Mouse (Mus musculus) right cerebral cortex, adult 18-20 months (tissue): ENCODE measurements around the gene Snd1.

ENCODE experiments used
- DNase-seq: peaks from one replicate; pipeline ENCODE4 v3.0.0; 2022; ENCODE audit warnings: mixed read lengths

Gene Snd1

DNA sequence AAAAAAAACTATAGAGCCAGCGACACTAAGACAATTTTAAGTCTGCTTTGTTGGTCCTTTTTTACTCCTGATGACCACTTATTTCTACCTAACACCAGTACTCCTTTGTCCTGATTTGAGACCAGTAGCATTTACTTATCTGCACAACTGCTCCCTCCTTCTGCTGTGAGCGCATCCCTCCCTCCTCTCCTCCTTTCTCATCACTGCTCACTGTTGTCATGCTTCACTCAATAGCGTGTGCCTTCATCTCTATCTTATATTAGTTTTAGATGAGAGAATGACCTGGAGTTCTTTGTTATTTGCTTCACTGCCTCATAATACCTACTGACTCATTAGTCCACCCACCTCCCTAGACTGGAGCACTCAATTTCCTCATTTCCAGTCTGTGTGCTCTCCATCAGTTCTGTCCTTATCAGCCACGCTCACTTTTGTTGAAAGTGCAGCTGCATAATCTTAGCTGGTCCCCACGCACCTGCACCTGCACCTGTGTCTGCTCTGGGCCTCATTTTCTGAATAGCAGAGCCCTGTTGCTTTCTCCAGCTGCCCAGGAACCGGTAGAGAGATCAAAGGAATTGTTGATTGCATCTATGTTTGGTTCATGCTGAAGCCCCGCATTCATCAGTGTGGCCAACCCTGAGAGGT, 242.4 kb downstream of the Snd1 start:
- DNase-seq, result no peak

DNA sequence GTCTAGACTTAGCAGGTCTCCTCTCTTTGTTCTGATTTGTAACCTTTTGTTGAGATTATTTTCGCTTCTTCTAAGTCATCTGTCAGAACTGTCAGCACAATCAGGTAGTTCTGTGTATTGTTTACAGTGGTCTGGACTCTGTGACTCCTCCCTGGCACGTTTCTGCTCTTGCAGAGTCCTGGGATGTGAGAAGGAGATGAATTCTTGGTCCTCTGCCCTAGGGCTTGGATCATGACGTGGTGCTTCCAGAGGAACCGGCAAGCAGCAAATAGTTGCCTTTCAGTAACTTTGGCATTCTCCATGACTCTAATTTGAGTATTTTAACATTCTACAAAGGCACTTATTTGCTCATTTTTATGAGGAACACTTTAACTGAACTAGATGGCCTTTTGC, 242.9 kb downstream of the Snd1 start:
- DNase-seq, result no peak

DNA sequence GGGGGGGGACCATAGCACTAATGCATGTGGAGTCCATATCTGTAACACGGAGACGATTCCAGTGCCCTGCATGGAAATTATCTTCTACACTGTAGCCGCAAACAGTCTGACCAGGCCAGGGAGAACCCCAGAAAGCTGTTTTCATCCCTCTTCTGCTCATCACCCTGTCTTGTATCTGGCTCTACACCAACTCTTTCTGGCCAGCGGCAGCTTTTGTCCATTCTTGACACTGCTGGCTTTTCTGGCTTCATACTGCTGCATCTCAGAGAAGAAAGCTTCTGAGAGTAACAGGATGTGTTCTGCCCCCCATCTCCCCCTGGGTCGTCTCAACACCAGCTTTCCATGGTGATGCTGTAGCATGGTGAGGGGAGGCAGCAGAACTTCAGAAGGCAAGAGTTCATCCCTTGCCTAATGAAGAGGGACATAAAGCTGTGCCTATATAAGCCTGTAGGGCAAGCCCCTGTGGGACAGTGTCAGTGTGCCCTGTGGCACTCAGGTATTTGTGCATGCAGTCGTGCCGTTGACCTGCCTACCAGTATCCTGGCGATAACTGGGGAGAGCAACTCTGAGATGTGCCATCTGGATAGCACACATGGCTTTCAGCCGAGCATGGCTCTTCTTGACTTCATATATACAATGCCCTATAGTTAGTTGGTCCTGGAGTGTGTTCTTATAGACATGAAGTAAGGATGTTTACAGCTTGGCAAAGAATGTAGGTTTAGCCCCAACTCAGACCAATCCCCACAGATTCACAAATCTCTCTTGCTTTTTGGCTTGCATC, 245.6 kb downstream of the Snd1 start:
- DNase-seq, result no peak

DNA sequence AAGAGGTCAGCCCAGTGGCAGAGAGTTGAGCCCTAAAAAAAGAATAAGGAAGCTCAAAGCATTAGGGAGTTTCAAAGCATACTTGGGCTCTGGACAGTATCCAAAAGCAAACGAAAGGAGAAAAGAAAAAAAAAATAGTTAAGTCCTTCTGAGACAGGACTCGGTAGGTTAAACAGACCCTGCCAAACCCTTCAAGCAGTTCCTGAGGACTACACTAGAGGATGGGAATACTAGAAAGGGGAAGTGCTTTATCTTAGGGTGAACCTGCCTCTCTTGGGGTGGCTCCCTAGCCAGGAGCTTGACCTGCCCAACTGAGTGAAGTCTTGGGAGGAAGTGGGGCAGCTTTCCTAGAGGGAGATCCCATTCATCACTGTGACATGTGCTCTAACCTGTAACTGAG, 248.1 kb downstream of the Snd1 start:
- DNase-seq, result no peak

DNA sequence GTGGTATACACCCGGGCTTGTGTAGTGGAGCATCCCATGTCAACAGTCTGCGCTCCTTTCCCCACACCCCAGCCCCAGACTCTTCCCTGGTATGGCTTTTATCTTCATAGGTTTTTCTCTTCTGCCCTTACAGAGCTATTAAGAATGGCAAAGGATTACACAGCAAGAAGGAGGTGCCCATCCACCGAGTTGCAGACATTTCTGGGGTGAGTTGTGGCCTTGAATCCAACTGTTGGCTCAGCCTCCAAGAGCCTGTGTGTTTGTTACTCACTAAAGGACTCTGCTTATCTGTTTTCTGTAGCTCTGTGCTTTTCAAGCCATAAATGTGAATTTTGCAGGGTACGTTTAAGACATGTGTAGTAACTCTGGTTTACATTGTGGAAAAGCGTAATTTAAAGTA, 249.8 kb downstream of the Snd1 start:
- DNase-seq, result no peak

DNA sequence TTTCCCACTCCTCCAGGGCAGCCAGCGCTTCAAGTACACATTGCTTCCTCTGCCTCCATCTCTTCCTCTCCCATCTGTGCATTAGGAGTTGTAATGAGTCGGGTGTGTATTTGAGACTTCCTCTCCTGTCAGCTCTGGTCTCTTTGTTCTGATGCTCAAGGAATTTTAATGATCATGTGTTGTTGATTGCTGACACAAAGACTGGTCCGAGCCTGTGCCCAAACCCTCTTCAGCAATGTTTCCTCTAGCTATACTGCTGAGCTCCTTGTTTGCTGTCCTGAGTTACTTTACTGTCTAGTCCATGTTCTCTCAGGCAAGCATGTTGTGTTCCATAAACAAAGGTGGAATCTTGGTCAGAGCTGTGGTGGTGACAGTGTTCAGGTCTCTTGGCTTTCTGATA, 254.3 kb downstream of the Snd1 start:
- no peak for DNase-seq

DNA sequence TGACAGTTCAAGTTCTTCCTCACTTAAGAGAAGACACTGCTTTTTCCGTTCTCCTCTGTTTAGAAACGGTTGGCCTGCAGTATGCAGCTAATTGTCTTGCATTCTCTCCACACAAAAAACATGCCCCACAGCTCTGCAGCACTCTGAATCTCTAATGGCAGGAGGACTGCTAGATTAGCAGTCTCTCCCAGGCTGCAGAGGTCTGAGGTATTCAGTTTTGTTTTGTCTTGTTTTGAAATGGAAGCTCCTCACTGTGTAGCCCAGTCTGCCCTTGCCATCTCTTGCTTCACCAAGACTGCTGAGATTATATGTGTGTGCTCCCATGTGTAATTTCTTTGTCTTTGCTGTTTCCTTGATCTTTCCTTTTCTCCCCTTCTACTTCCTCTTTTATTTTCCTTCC, 254.7 kb downstream of the Snd1 start:
- no peak for DNase-seq

DNA sequence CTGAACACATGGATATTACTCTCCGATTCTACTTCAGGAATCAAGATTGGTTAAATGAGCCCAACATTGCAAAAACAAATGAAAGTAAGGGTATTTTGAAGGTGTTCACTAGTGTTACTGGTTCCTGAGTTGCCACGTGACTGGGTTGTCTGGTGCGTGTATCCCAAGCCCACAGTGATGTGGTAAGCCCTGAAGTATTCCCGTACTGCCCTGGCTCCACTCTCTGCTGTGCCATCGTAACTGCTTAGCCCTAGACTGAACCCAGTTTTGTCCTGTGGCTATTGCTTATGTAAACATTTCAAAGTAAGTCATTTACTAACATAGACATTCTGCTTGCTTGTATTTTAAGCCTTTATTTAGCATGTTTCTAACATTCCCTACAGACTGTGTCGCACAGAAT, 256.3 kb downstream of the Snd1 start:
- DNase-seq, result no peak

DNA sequence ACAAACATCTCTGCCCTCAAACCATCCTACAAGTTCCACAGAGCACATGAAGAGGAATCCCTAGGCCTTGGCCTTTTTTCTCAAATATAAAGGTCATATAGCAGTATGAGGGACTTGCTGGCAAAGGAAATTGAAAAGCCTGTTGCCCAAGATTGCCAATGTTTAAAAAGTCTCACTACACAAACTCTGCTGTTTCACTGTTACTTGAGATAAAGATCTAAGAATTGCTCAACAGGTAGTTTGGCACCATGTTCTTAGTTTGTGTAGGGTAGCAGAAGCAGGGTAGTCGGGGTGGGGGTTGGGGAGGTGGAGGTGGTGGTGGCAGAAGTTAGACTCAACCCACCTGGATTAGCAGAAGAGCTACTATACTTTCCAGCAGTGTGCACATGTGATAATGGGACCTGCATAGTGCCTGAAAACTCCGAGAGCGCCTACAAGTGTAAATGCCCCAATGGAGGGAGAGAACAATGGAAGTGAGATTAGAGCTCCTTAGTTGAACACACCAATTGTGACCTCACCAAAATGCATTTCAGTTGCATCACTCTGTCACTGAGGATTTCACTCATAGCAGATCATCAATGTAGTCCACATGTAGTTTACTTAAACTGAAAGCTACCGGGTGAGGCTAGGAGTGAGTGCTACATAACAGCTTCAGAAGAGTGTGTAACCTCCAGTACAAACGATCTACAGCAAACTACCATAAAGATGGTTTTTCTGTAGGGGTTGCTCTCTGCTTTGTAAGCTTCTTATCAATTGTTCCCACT, 259.1 kb downstream of the Snd1 start:
- DNase-seq, result no peak

DNA sequence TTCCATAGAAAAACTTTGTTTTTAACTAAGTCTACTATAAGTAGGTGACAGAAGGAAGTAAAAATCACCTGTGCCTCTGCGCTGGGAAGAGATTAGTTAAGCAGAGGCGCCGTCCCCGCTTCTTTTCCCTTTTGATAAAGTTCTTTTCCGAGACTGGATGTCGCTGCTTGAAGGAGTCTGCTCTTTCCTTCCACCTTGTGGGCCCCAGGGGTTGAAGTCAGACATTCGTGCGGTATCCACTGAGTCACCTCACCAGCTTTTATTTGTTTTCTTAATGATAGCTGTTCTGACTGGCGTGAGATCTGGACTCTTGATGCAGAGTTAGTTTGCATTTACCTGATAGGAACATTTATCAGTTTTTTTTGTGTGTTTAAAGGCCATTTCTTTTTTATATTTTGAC, 260.2 kb downstream of the Snd1 start:
- no peak for DNase-seq

DNA sequence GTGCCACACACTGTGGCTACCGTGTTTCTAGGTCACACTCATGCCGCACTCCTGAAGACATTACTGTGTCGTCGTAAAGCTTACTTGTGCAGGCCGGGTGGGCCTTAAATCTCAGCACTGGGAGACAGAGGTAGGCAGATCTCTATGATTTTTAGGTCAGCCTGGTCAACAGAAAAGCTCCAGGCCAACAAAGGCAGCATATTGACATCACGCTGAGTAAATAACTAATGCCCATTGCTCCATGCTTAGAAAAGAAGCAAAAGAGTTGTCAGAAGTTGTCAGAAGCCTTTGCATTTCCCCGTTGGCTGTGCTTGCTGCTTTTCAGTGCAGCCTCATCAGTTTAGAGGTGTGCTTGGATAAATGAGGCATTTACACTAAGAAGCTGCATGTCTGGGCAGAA, 261.7 kb downstream of the Snd1 start:
- no peak for DNase-seq

DNA sequence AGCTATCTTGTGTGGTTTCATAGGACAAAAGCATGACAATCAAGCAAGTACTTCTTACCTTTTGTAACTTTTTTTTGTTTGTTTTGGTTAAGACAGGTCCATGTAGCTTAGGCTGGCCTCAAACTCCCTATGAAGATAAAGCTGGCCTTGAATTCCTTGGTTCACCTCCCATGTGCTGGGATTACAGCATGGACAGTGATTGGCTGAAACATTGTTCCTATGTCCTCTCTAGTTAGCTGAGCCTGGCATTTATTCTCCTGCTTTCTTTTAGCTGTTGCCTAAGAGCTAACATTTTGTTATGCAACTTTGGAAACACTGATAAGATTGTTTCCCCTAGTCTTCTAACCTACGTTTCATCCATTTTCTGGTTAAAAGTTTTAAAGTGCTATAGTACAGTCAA, 262.7 kb downstream of the Snd1 start:
- DNase-seq, result no peak

DNA sequence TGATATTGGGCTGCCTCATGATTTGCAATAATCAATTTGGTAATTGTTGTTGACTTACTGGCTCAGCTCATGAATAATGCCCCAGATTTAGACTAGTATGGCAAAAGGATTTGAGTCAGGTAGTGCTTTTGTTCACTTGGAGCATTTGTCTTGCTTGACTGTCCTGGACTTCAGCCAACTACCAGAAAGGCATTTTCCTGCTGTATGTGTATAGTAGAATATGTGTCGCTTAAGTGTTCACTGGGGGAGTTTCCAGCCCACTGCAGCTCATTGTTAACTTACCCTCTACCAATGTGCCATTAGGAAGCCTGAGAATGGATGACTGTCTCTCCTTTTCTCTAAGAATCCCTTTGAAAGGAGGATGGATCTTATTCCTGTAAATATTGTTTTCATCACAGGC, 268.6 kb downstream of the Snd1 start:
- DNase-seq, result no peak

DNA sequence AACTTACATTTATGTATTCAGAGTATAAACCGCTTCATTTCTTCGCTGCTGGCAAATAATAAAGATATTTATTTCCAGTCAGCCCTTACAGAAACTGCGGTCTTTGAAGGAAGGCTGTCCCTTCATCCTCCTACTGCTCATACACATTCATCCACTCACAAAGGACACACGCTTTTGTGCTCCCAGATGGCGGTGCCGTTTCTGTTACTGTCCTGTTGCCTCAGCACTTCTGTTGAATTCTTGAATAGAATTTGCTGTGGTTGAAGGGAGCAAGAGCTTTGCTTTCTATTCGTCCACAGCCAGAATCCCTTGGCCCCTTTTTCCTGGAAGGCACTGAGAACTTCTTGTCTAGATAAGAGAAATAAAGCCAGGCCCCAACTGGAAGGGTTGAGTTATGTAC, 270.9 kb downstream of the Snd1 start:
- DNase-seq, result no peak

DNA sequence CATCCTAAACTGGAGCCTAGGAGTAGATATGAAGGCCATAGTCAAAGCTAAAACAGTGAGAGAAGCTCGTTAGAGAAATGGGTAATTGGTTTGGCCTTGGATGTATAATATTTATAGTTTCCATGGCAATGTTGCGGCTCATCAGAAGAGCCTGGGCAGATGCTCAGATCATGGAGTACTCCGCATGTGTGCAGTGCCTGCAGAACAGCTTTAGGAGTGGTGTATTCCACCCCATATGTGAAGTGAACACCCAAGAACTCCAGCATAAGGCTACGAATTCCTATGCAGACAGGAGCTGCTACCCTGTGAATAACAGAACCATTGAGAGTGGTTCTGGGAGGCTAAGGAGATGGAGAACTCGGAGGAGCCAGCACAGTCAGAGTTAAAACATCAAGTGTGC, 272.1 kb downstream of the Snd1 start:
- no peak for DNase-seq

DNA sequence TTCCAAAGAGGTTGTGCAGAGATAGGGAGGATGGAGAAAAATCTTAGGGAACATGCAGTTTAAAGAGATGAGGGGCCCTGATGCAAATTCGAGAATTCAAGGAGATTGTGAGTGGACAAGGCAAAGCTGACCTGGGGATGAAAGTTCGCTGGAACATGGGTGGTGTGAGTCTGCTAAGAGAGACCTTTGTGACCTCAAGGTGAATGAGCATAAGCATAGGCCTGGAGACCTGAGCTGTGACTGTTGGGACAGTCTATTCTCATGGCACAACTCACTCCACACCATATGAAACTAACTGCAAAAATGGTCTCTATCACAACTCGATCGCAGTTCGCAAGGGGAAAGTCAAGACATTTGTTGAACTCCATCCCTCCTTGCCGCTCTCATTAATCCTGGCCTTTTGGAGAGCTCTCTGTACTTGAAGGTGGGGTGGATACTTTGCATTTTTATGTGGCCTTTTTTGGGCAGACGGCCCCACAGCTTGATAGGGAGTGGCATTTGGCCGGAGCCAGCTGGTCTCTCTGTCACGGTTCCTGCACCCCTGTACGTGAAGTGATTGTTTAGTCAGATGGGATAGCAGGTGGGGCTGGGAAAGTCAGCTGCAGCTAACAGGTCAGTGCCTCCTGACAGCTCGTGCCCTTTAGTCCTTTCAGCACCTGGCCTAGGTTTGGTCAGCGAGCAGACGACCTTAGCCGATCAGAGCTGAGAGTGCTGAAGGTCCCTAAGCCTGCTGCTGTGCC, 273.2 kb downstream of the Snd1 start:
- no peak for DNase-seq

DNA sequence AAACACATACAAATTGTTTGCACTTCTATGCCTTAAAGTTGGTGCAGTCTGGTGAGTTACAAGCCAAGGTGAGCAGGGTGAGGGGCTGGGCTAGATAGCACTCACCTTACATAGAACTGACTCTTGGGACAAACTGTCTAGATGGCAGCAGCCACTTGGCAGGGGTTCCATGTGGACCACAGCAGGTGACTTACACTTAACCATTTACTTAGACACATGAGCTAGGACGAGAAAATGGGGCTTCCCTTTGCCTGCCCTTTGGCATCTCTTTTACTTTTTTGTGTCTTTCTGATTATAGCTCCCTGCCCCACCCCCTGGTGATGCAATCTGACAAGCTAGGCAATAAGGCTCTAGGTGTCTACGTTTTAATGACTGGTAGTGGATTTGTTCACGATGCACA, 274.3 kb downstream of the Snd1 start:
- no peak for DNase-seq

DNA sequence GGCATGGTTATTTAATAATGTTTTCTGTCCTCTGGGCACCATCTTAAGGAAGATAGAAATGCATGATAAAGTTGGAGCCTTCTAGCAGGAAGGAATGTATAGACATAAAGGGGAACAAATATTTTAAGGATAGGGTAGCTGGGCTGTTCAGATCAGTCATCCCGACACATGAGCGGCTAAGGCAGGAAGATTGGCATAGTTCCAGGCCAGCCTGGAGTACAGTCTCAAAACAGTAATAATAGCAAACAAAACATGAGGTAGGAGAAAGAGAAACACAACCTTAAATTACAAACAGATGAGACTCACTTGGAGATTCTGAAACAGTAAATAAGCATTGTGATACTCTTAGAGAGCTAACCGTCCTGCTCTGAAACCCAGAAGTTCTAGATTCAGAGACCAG, 276.2 kb downstream of the Snd1 start:
- DNase-seq, result no peak

DNA sequence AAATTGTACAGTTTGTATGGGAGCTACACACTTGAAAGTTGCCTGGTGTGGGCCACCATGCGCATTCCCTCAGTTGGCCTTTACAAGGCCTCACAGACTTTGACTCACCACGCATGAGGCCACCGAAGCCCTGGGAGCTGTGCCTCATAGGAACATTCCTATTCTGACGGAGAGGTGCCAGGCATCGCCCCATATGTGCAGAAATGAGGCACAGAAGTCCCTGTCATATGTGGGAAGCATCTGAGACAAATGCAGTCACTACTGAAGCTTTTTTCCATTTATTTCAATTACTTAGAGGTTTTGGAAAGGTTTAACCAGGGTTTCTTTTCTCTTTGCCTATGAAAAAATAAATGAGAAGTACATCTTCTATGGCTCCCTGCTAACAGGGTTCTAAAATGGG, 278.3 kb downstream of the Snd1 start:
- DNase-seq, result peak; percentile 69

DNA sequence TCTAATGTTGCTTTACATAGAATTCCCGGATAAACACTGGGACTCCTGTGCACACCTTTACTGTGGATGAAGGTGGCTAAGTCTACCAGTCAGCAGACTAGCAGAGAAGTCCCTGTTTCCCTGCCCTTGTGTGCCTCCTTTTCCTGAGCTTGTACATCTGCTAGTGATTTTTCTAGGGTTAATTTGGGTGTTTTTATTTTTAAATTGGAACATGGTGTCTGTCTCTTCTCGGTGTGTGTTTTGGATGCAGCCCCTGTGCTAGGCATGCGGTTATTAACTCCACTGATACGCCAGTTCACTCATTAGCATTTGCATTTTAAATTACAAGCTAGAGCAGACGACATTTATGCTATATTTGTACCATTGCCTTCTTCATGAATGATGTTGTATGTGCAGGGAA, 278.7 kb downstream of the Snd1 start:
- DNase-seq, result peak; percentile 39

DNA sequence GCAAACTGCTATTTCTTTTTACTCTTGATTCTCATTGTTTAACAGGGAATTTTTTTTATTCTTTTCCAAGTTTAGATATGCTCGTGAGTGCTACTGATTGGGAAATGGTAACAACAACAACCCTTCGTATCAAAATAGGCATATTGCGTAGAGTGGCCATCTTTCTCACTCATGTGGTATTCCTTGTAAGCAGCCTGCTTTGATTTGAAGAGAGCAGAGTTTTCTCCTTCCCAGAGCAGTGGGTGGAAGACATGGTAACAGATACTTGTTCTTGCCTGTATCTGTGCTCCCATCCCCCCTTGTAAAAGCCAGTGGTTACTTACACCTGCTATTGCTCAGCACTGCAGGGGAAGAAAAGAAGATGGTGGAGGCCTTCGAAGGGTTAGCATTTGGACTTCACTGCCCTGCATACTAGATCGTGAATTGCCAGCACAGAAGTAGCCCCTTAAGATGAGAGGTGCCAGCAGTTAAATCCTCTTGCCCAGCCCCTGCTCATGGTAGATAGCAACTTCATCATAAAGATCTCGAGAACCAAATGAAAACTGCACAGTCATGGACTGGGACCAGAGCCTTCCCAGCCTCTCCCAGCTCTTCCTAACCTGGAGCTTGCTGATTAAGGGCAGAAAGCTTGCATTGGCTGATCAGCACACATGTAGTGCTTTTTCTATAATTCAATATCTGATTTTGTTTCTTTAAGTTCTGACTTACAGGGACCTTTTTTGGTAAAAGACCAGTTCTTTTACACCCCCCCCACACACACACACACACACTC, 279.4 kb downstream of the Snd1 start:
- DNase-seq, result peak; percentile 28

DNA sequence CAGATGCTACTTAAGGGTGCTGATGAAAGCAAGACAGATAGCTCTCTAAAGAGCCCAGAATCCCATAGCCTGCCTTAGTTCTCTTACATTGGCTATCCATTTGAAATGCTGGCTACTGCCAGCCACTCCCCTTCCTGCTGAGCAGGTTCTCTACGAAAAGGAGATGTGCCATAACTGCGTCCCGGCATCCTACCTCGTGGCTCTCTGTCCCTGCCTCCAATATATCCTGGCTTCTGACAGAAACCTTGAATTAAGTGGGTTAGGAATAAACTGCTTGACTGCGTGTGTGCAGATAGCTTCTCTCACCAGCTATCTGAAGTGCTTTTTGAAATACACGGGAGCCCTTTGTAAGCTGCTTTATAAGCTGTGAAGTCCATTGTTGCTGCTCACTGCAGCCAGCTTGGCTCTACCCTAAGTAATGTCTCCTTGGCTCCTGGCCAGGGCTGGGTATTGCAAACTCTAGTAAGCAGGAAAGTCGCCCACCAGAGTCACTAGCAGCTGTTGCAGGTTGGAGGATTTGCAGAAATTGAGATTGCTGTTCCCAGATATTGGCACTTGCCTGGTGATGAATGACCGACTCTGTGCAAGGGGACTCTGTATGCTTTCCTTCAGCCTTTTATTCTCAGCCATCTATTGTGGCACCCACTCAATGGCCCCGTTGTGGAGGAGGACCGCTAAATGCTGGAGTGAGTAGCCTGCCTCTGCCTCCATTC, 281.5 kb downstream of the Snd1 start:
- DNase-seq, result peak; percentile 75
